Mouse (Mus musculus): ENCODE measurements around the gene Ttc39d. TPM values are rescaled to one million over a fixed set of nuclear protein-coding genes. Genes with fewer than 3 reads are reported as not detected.

The Ttc39d gene
- 0.10 TPM in 1 of 2 replicates, not detected in the other for polyA plus RNA-seq (2015; fragmentation: Nextera tagmentation; extraction: Ambion mirVana)

- Histone ChIP-seq H3K9me3 (replicated peaks; ENCODE audit: control insufficient read depth, low read length) (no peaks in the 10 kb centered on the region), H3K4me3 (replicated peaks; ENCODE audit: low read length) (peak within 1 kb of the TSS; percentile 95), H3K4me2 (ENCODE audit: low read depth, low read length) (peak within 1 kb of the TSS; percentile 84), H3K4me1 (ENCODE audit: control insufficient read depth, insufficient read depth, low read length) (0 out of 2 replicates have a peak, but pooled peaks cover 6% of the 10 kb centered on the region), H3K27me3 (ENCODE audit: control insufficient read depth, insufficient read depth, low read length) (no peaks in the 10 kb centered on the region), H3K27ac (ENCODE audit: low read length) (peak within 1 kb of the TSS; percentile 99), H3K9ac (ENCODE audit: low read length) (peak within 1 kb of the TSS; percentile 98), H3K36me3 (ENCODE audit: control insufficient read depth, insufficient read depth, low read length) (peaks cover 7% of the 10 kb centered on the region; the same call in 1 of the 2 replicates)
- under 1% methylated on average over 91 of the region's 95 CpGs for WGBS
- peak; percentile 96 for ATAC-seq (ENCODE audit: insufficient read depth, low FRiP score)
These were observed at the start of gene Ttc39d, which contains the start of gene Srsf7 for GRCm38 (mm10) chr17:80206671-80207581. Ttc39d (plus strand) TSS chr17:80207460. Srsf7 (minus strand) TSS chr17:80207307.

DNA sequence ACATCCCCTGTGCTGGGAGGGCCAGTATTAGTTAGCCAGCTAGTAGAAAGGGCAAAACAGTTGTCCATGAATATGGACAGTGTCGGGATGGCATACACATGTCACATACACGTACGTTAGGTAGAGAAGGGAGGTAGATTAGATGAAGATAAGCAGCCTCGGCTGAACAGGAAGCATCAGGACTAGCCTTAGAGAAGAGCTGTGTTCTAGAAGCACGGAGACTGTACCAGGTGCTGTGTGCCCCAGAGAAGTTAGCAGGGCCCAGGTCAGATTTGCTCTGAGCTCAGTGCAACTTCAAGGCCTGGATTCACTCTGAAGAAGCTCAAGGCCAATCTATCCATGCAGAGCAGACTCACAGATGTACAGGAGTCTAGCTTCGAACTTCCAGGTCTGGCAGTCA lies 49.8 kb upstream of the Ttc39d start:
- no peak overlapping the region for H3K4me3 ChIP-seq (replicated peaks; ENCODE audit: low read length)
- no peaks in the 10 kb centered on the region for H3K36me3 ChIP-seq (ENCODE audit: control insufficient read depth, insufficient read depth, low read length)
- no peak overlapping the region for H3K4me2 ChIP-seq (ENCODE audit: low read depth, low read length)
- no peak for ATAC-seq (ENCODE audit: insufficient read depth, low FRiP score)
- no peak overlapping the region for H3K9ac ChIP-seq (ENCODE audit: low read length)
- no peaks in the 10 kb centered on the region for H3K9me3 ChIP-seq (replicated peaks; ENCODE audit: control insufficient read depth, low read length)
- no peak overlapping the region for H3K27ac ChIP-seq (ENCODE audit: low read length)
- 0 out of 2 replicates have a peak, but pooled peaks cover 3% of the 10 kb centered on the region for H3K4me1 ChIP-seq (ENCODE audit: control insufficient read depth, insufficient read depth, low read length)
- no peaks in the 10 kb centered on the region for H3K27me3 ChIP-seq (ENCODE audit: control insufficient read depth, insufficient read depth, low read length)
- WGBS = 85% methylated on average over 6 of the region's 6 CpGs

DNA sequence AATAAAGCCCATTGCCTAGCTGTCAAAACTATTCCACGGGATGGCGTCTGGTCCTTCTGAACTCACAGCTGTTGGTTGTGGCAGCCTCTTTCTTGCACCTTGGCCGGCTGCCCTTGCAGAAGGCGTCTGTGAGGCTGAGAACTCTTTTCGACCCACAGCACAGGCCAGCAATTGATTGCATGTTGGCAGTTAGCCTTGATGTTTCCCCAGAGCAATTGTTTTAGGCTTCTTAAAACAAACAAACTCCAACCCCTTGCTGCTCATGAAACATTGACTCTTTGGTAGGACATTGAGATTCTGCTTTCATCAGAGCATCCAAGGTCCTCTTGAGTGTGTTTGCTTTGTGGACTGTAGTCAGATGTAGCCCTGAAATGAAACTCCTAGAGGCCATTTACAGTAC lies 46.8 kb upstream of the Ttc39d start:
- peak; percentile 69; the same call in 1 of the 2 replicates for ATAC-seq (ENCODE audit: insufficient read depth, low FRiP score)
- Histone ChIP-seq H3K36me3 (ENCODE audit: control insufficient read depth, insufficient read depth, low read length) (no peaks in the 10 kb centered on the region), H3K27ac (ENCODE audit: low read length) (peak overlapping the region; percentile 15), H3K9ac (ENCODE audit: low read length) (no peak overlapping the region), H3K27me3 (ENCODE audit: control insufficient read depth, insufficient read depth, low read length) (no peaks in the 10 kb centered on the region), H3K4me2 (ENCODE audit: low read depth, low read length) (no peak overlapping the region), H3K4me3 (replicated peaks; ENCODE audit: low read length) (no peak overlapping the region), H3K4me1 (ENCODE audit: control insufficient read depth, insufficient read depth, low read length) (peaks cover 5% of the 10 kb centered on the region), H3K9me3 (replicated peaks; ENCODE audit: control insufficient read depth, low read length) (no peaks in the 10 kb centered on the region)
- 22% methylated on average over 5 of the region's 5 CpGs for WGBS

DNA sequence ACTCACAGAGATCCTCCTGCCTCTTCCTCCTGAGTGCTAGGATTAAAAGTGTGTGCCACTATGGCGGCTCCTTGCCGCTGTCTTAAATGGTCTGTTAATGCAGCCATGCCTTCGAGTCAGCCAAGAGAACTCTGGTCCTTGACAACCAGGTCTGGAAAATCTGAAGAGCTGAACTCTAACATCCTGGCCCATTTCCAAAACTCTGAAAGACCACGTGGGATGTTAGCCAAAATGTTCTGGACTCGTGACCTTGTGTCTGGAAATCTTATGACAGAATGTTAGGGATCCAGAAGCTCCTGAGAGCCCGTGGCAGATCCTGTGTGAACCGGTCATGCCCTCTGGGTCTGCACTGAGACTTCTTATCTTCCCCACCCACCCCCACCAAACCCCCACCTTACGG lies 43.3 kb upstream of the Ttc39d start:
- ATAC-seq (ENCODE audit: insufficient read depth, low FRiP score) = no peak
- Histone ChIP-seq H3K4me3 (replicated peaks; ENCODE audit: low read length) (no peak overlapping the region), H3K27me3 (ENCODE audit: control insufficient read depth, insufficient read depth, low read length) (no peaks in the 10 kb centered on the region), H3K4me2 (ENCODE audit: low read depth, low read length) (no peak overlapping the region), H3K9ac (ENCODE audit: low read length) (no peak overlapping the region), H3K4me1 (ENCODE audit: control insufficient read depth, insufficient read depth, low read length) (peaks cover 24% of the 10 kb centered on the region), H3K27ac (ENCODE audit: low read length) (no peak overlapping the region), H3K36me3 (ENCODE audit: control insufficient read depth, insufficient read depth, low read length) (no peaks in the 10 kb centered on the region), H3K9me3 (replicated peaks; ENCODE audit: control insufficient read depth, low read length) (no peaks in the 10 kb centered on the region)
- WGBS = 69% methylated on average over 8 of the region's 8 CpGs

DNA sequence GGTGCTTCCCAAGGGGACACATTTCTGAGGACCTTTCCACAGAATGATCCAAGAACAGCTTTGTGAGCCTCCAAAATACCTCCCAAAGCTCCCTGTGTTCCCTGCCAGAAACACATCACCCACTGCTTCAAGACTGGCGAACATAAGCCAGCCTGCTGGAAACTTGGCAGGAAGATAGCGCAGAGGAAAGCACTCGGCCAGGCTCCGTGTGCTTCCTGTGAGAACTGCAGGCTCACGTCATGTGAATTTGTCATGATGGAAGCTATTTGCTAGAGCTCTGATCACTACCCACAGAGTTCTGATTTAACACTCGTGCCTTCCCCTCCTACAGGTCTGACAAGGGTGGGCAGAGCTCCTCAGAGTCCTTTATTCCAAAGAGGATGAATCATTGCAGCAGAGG lies 41.5 kb upstream of the Ttc39d start:
- Histone ChIP-seq H3K36me3 (ENCODE audit: control insufficient read depth, insufficient read depth, low read length) (no peaks in the 10 kb centered on the region), H3K9ac (ENCODE audit: low read length) (no peak overlapping the region), H3K4me3 (replicated peaks; ENCODE audit: low read length) (no peak overlapping the region), H3K27ac (ENCODE audit: low read length) (peak overlapping the region; percentile 56), H3K27me3 (ENCODE audit: control insufficient read depth, insufficient read depth, low read length) (no peaks in the 10 kb centered on the region), H3K4me2 (ENCODE audit: low read depth, low read length) (no peak overlapping the region), H3K4me1 (ENCODE audit: control insufficient read depth, insufficient read depth, low read length) (peaks cover 21% of the 10 kb centered on the region), H3K9me3 (replicated peaks; ENCODE audit: control insufficient read depth, low read length) (no peaks in the 10 kb centered on the region)
- WGBS = 41% methylated on average over 6 of the region's 6 CpGs
- ATAC-seq (ENCODE audit: insufficient read depth, low FRiP score) = peak; percentile 34; the same call in 1 of the 2 replicates

DNA sequence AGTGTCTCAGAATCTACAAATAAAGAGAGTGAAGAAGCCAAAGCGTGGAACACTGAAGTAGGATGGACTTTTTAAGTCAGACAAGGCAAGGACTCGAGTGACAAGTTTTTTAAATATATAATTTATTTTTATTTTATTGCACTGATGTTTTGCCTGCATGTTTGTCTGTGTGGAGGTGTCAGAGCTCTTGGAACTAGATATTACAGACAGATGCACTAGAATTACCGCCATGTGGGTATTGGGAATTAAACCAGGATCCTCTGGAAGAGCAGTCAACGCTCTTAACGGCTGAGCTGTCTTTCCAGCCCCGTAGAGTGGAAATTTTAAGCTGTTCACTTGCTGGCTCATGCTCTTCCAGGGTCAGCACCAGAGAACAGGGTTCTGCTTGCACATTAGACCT lies 40.9 kb upstream of the Ttc39d start:
- Histone ChIP-seq H3K4me2 (ENCODE audit: low read depth, low read length) (no peak overlapping the region), H3K9me3 (replicated peaks; ENCODE audit: control insufficient read depth, low read length) (no peaks in the 10 kb centered on the region), H3K4me3 (replicated peaks; ENCODE audit: low read length) (no peak overlapping the region), H3K27ac (ENCODE audit: low read length) (peak overlapping the region; percentile 56), H3K36me3 (ENCODE audit: control insufficient read depth, insufficient read depth, low read length) (no peaks in the 10 kb centered on the region), H3K27me3 (ENCODE audit: control insufficient read depth, insufficient read depth, low read length) (no peaks in the 10 kb centered on the region), H3K4me1 (ENCODE audit: control insufficient read depth, insufficient read depth, low read length) (peaks cover 21% of the 10 kb centered on the region), H3K9ac (ENCODE audit: low read length) (no peak overlapping the region)
- no peak for ATAC-seq (ENCODE audit: insufficient read depth, low FRiP score)
- WGBS = 85% methylated on average over 6 of the region's 6 CpGs

GRCm38 (mm10) chr17:80167436-80167835 lies 39.8 kb upstream of the Ttc39d start:
- Histone ChIP-seq H3K27me3 (ENCODE audit: control insufficient read depth, insufficient read depth, low read length) (no peaks in the 10 kb centered on the region), H3K4me1 (ENCODE audit: control insufficient read depth, insufficient read depth, low read length) (peaks cover 21% of the 10 kb centered on the region), H3K27ac (ENCODE audit: low read length) (no peak overlapping the region), H3K36me3 (ENCODE audit: control insufficient read depth, insufficient read depth, low read length) (no peaks in the 10 kb centered on the region), H3K4me3 (replicated peaks; ENCODE audit: low read length) (no peak overlapping the region), H3K9ac (ENCODE audit: low read length) (no peak overlapping the region), H3K4me2 (ENCODE audit: low read depth, low read length) (no peak overlapping the region), H3K9me3 (replicated peaks; ENCODE audit: control insufficient read depth, low read length) (no peaks in the 10 kb centered on the region)
- ATAC-seq (ENCODE audit: insufficient read depth, low FRiP score) = no peak
- WGBS = 71% methylated on average over 4 of the region's 4 CpGs

DNA sequence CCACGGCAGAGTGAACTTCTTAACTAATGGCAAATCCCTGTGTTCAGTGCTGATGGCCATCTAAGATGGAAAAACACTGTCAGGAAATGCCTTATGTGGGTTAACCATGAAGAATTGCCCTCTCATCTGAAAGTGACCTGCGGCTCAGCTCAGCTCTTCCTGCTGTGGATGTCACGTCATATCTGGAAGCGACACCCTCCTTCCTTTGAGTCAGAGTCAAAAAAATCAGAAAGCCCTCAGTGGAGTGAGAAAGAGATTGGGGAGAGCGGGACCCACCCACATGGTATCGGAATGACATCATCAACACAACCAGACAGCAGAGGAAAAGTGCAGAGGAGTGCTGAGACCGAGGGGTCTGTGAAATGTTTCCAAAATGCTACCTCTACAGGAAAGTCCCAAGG lies 39.4 kb upstream of the Ttc39d start:
- WGBS = 38% methylated on average over 7 of the region's 7 CpGs
- H3K9me3 ChIP-seq (replicated peaks; ENCODE audit: control insufficient read depth, low read length) = no peaks in the 10 kb centered on the region
- H3K9ac ChIP-seq (ENCODE audit: low read length) = no peak overlapping the region
- ATAC-seq (ENCODE audit: insufficient read depth, low FRiP score) = 0 out of 2 replicates have a peak, but pooled peaks have one; percentile 20
- no peaks in the 10 kb centered on the region for H3K27me3 ChIP-seq (ENCODE audit: control insufficient read depth, insufficient read depth, low read length)
- peak overlapping the region; percentile 38; the same call in 1 of the 2 replicates for H3K27ac ChIP-seq (ENCODE audit: low read length)
- peak overlapping the region; percentile 49; the same call in 1 of the 2 replicates for H3K4me2 ChIP-seq (ENCODE audit: low read depth, low read length)
- H3K36me3 ChIP-seq (ENCODE audit: control insufficient read depth, insufficient read depth, low read length) = no peaks in the 10 kb centered on the region
- no peak overlapping the region for H3K4me3 ChIP-seq (replicated peaks; ENCODE audit: low read length)
- H3K4me1 ChIP-seq (ENCODE audit: control insufficient read depth, insufficient read depth, low read length) = peaks cover 21% of the 10 kb centered on the region
